Mouse (Mus musculus): ENCODE data around the gene Lrrc58. TPM values are rescaled to one million over a fixed set of nuclear protein-coding genes. Genes with fewer than 3 reads are reported as not detected.
A peak's percentile ranks its signal among the peaks of the same experiment; 100 is the strongest.

The Lrrc58 gene
- total and polyA plus RNA-seq, 2 experiments from 2014 or later, result 24.2 to 57.6 TPM

DNA sequence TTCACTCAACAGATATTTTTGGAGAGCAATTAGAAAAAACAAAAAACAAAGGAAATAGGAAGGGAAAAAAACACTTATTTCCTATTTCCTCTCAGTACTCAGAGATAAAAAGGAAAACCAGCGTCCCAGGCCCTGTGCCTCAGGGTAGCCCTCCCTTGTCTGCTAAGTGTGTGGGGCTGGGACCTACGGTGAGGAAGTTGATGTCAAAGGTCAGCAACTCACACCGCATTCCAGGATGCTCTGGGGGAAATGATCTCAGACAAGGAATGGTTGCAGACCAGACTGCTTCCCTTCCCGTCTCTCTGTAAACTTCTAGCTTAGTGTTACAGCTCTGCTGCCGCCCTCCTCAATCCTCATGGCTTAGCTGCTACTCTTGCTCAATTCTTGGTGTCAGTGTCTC lies 16.8 kb upstream of the Lrrc58 start:
- Histone ChIP-seq H3K4me2 (ENCODE audit: low read depth, low read length) (no peak overlapping the region), H3K9ac (replicated peaks; ENCODE audit: low read depth, low read length) (no peak overlapping the region), H3K4me1 (ENCODE audit: control insufficient read depth, insufficient read depth) (peaks cover 5% of the 10 kb centered on the region; the same call in 1 of the 2 replicates), H3K36me3 (replicated peaks; ENCODE audit: control insufficient read depth, insufficient read depth, low read length) (no peaks in the 10 kb centered on the region), H3K9me3 (replicated peaks; ENCODE audit: control insufficient read depth, low read length) (no peaks in the 10 kb centered on the region), H3K27me3 (ENCODE audit: control insufficient read depth, insufficient read depth, low read length) (no peaks in the 10 kb centered on the region), H3K4me3 (ENCODE audit: low read depth, low read length) (no peak overlapping the region), H3K27ac (ENCODE audit: low read depth) (peak overlapping the region; percentile 75)
- ATAC-seq (ENCODE audit: insufficient read depth, low read depth), result peak; percentile 88
- peak; percentile 82 for DNase-seq (ENCODE audit: low spot score)
- WGBS, result 59% methylated on average over 5 of the region's 5 CpGs
- TF ChIP-seq CTCF (IDR thresholded peaks at IDR 0.05; ENCODE audit: low read depth), result no peak
- TF ChIP-seq EP300 (IDR thresholded peaks at IDR 0.05; ENCODE audit: low read depth), result peak; percentile 72; the same call in 1 of the 2 replicates

GRCm38 (mm10) chr16:37853279-37853678 lies 14.9 kb upstream of the Lrrc58 start:
- no peak for TF ChIP-seq EP300 (IDR thresholded peaks at IDR 0.05; ENCODE audit: low read depth)
- TF ChIP-seq CTCF (IDR thresholded peaks at IDR 0.05; ENCODE audit: low read depth), result no peak
- no peak overlapping the region for H3K4me2 ChIP-seq (ENCODE audit: low read depth, low read length)
- H3K4me3 ChIP-seq (ENCODE audit: low read depth, low read length), result no peak overlapping the region
- DNase-seq (ENCODE audit: low spot score), result no peak
- no peaks in the 10 kb centered on the region for H3K9me3 ChIP-seq (replicated peaks; ENCODE audit: control insufficient read depth, low read length)
- no peak for ATAC-seq (ENCODE audit: insufficient read depth, low read depth)
- no peaks in the 10 kb centered on the region for H3K36me3 ChIP-seq (replicated peaks; ENCODE audit: control insufficient read depth, insufficient read depth, low read length)
- peaks cover 5% of the 10 kb centered on the region; the same call in 1 of the 2 replicates for H3K4me1 ChIP-seq (ENCODE audit: control insufficient read depth, insufficient read depth)
- WGBS, result 45% methylated on average over 9 of the region's 9 CpGs
- H3K27ac ChIP-seq (ENCODE audit: low read depth), result no peak overlapping the region
- H3K27me3 ChIP-seq (ENCODE audit: control insufficient read depth, insufficient read depth, low read length), result no peaks in the 10 kb centered on the region
- H3K9ac ChIP-seq (replicated peaks; ENCODE audit: low read depth, low read length), result no peak overlapping the region

- ATAC-seq (ENCODE audit: insufficient read depth, low read depth) (no peak), DNase-seq (ENCODE audit: low spot score) (no peak)
- TF ChIP-seq EP300 (IDR thresholded peaks at IDR 0.05; ENCODE audit: low read depth) (no peak), CTCF (IDR thresholded peaks at IDR 0.05; ENCODE audit: low read depth) (no peak)
- no peak overlapping the region for H3K4me2 ChIP-seq (ENCODE audit: low read depth, low read length)
- H3K27ac ChIP-seq (ENCODE audit: low read depth), result no peak overlapping the region
- H3K27me3 ChIP-seq (ENCODE audit: control insufficient read depth, insufficient read depth, low read length), result no peaks in the 10 kb centered on the region
- H3K36me3 ChIP-seq (replicated peaks; ENCODE audit: control insufficient read depth, insufficient read depth, low read length), result no peaks in the 10 kb centered on the region
- no peak overlapping the region for H3K4me3 ChIP-seq (ENCODE audit: low read depth, low read length)
- peaks cover 5% of the 10 kb centered on the region; the same call in 1 of the 2 replicates for H3K4me1 ChIP-seq (ENCODE audit: control insufficient read depth, insufficient read depth)
- H3K9me3 ChIP-seq (replicated peaks; ENCODE audit: control insufficient read depth, low read length), result no peaks in the 10 kb centered on the region
- 63% methylated on average over 14 of the region's 14 CpGs for WGBS
- no peak overlapping the region for H3K9ac ChIP-seq (replicated peaks; ENCODE audit: low read depth, low read length)
Observed at GRCm38 (mm10) chr16:37854054-37854453, 14.1 kb upstream of the Lrrc58 start.

DNA sequence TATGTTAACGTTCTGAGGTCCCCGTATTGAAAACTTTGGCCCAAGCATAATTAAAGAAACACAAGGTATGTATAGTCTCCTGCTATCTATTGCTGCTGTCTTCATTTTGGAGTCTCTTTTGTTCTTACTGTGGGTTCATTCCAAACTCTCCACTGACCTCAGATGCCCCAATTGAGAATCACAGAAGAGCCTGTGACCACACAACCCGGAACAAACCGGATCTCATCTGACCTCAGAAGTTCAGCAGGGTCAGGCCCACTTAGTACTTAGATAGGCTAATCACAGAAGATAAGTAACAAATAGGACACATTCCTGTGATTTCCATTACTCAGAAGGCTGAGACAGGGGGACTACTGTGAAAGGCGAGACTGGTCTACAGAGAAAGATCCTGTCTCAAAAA lies 13.6 kb upstream of the Lrrc58 start:
- ATAC-seq (ENCODE audit: insufficient read depth, low read depth), result no peak
- no peaks in the 10 kb centered on the region for H3K9me3 ChIP-seq (replicated peaks; ENCODE audit: control insufficient read depth, low read length)
- peaks cover 10% of the 10 kb centered on the region; the same call in 1 of the 2 replicates for H3K4me1 ChIP-seq (ENCODE audit: control insufficient read depth, insufficient read depth)
- H3K4me2 ChIP-seq (ENCODE audit: low read depth, low read length), result no peak overlapping the region
- no peak overlapping the region for H3K4me3 ChIP-seq (ENCODE audit: low read depth, low read length)
- no peak for TF ChIP-seq EP300 (IDR thresholded peaks at IDR 0.05; ENCODE audit: low read depth)
- no peak for TF ChIP-seq CTCF (IDR thresholded peaks at IDR 0.05; ENCODE audit: low read depth)
- 30% methylated on average over 5 of the region's 5 CpGs for WGBS
- H3K27me3 ChIP-seq (ENCODE audit: control insufficient read depth, insufficient read depth, low read length), result no peaks in the 10 kb centered on the region
- no peak overlapping the region for H3K9ac ChIP-seq (replicated peaks; ENCODE audit: low read depth, low read length)
- H3K36me3 ChIP-seq (replicated peaks; ENCODE audit: control insufficient read depth, insufficient read depth, low read length), result no peaks in the 10 kb centered on the region
- H3K27ac ChIP-seq (ENCODE audit: low read depth), result no peak overlapping the region
- DNase-seq (ENCODE audit: low spot score), result no peak

DNA sequence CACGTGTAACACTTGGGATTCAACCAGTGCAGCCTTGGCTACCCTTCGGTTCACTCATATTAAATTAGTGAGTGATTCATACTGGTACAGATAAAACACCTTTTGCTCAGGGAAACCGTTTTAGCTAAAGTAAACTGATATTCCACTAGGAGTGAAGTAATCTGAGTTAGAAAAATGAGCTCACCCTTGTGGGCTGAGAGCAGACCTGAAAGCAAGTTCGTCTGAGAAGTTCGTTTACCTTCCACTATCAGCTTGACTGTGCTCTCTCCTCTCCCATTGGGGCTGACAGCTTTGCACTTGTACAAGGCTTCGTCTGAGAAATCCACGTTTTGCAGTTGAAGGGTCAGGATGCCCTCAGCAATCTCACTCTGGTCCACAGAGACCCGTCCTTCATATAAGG lies 12.6 kb upstream of the Lrrc58 start:
- no peaks in the 10 kb centered on the region for H3K9me3 ChIP-seq (replicated peaks; ENCODE audit: control insufficient read depth, low read length)
- no peaks in the 10 kb centered on the region for H3K36me3 ChIP-seq (replicated peaks; ENCODE audit: control insufficient read depth, insufficient read depth, low read length)
- H3K27ac ChIP-seq (ENCODE audit: low read depth), result no peak overlapping the region
- ATAC-seq (ENCODE audit: insufficient read depth, low read depth) (no peak), DNase-seq (ENCODE audit: low spot score) (no peak)
- no peak overlapping the region for H3K4me3 ChIP-seq (ENCODE audit: low read depth, low read length)
- whole genome bisulfite sequencing, result 68% methylated on average over 8 of the region's 8 CpGs
- H3K4me2 ChIP-seq (ENCODE audit: low read depth, low read length), result no peak overlapping the region
- no peak for TF ChIP-seq CTCF (IDR thresholded peaks at IDR 0.05; ENCODE audit: low read depth)
- no peak for TF ChIP-seq EP300 (IDR thresholded peaks at IDR 0.05; ENCODE audit: low read depth)
- no peak overlapping the region for H3K9ac ChIP-seq (replicated peaks; ENCODE audit: low read depth, low read length)
- H3K27me3 ChIP-seq (ENCODE audit: control insufficient read depth, insufficient read depth, low read length), result no peaks in the 10 kb centered on the region
- H3K4me1 ChIP-seq (ENCODE audit: control insufficient read depth, insufficient read depth), result peaks cover 13% of the 10 kb centered on the region; the same call in 1 of the 2 replicates

DNA sequence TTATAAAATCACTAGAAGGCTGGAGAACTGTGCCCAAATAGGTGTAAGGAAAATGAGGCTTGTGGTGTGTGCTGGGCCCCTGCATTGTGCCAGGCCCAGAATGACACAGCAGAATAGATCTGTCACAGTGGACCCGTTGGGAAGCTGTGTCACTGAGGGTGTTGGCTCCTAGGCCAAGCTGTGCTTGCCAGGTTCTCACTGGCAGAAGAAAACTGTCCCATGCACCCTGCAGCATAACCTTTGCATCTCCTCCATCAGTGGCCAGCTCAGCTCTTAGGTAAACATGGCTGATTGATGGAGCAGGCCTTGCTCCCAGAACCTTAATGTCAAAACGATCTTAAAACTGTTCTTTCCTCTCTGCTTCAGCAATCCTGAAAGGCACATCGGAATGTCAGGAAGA lies 11.9 kb upstream of the Lrrc58 start:
- Histone ChIP-seq H3K9me3 (replicated peaks; ENCODE audit: control insufficient read depth, low read length) (no peaks in the 10 kb centered on the region), H3K36me3 (replicated peaks; ENCODE audit: control insufficient read depth, insufficient read depth, low read length) (no peaks in the 10 kb centered on the region), H3K4me1 (ENCODE audit: control insufficient read depth, insufficient read depth) (peaks cover 19% of the 10 kb centered on the region), H3K4me3 (ENCODE audit: low read depth, low read length) (no peak overlapping the region), H3K4me2 (ENCODE audit: low read depth, low read length) (no peak overlapping the region), H3K27ac (ENCODE audit: low read depth) (no peak overlapping the region), H3K9ac (replicated peaks; ENCODE audit: low read depth, low read length) (no peak overlapping the region), H3K27me3 (ENCODE audit: control insufficient read depth, insufficient read depth, low read length) (no peaks in the 10 kb centered on the region)
- DNase-seq (ENCODE audit: low spot score) (no peak), ATAC-seq (ENCODE audit: insufficient read depth, low read depth) (no peak)
- TF ChIP-seq CTCF (IDR thresholded peaks at IDR 0.05; ENCODE audit: low read depth), result no peak
- TF ChIP-seq EP300 (IDR thresholded peaks at IDR 0.05; ENCODE audit: low read depth), result no peak
- 63% methylated on average over 3 of the region's 3 CpGs for WGBS
